27 mouse cellular contexts compared by ENCODE assay signal in genomic region chr4:125665955-125666354, GRCm38 (mm10).
DNase-seq lines count a peak whose midpoint lies in the region; ATAC-seq lines count a peak whose summit lies in the region.
"Had no signal": no experiment of that assay in that cellular context is flagged by ENCODE, and none has a peak within 500 bp of the region (broad histone marks: within the 10 kb centered on the region; RNA-seq: fewer than 3 reads in every experiment).

No protein-coding gene starts in this region.

- no peaks in the 10 kb centered on the region for H3K27me3 ChIP-seq in intestine, embryonic 15.5 days (replicated peaks)
- H3K27me3 ChIP-seq: embryonic facial prominence, embryonic 15.5 days; forebrain, embryonic 15.5 days; limb, embryonic 13.5 days; lung, embryonic 15.5 days had no signal

- no peak overlapping the region for H3K9ac ChIP-seq in intestine, embryonic 15.5 days
- H3K9ac ChIP-seq: embryonic facial prominence, embryonic 15.5 days; forebrain, embryonic 15.5 days; hindbrain, embryonic 13.5 days; limb, embryonic 13.5 days; liver, embryonic 14.5 days; lung, embryonic 15.5 days had no signal

- ATAC-seq in hematopoietic stem cell, adult 5-6 weeks (replicated peaks in 1 of 2; ENCODE audit: insufficient read depth in 1 of 2, low FRiP score in 2 of 2, low TSS enrichment in 1 of 2, low read depth in 1 of 2, poor library complexity in 2 of 2, severe bottlenecking in 2 of 2) = peak; percentile 69 to 80
- no peak for ATAC-seq in megakaryocyte progenitor cell, adult 5-6 weeks (replicated peaks; ENCODE audit: poor library complexity)
- ATAC-seq in intestine, embryonic 15.5 days = no peak
- ATAC-seq: forebrain, embryonic 15.5 days; inflammation-experienced regulatory T-cells, adult 6 months had no signal

- no peaks in the 10 kb centered on the region for H3K9me3 ChIP-seq in intestine, embryonic 15.5 days
- H3K9me3 ChIP-seq: embryonic facial prominence, embryonic 15.5 days; forebrain, embryonic 15.5 days; hindbrain, embryonic 13.5 days; limb, embryonic 13.5 days; lung, embryonic 15.5 days had no signal

- H3K4me3 ChIP-seq in intestine, embryonic 15.5 days (replicated peaks) = no peak overlapping the region
- H3K4me3 ChIP-seq: embryonic facial prominence, embryonic 15.5 days; forebrain, embryonic 15.5 days; hindbrain, embryonic 13.5 days; limb, embryonic 13.5 days; lung, embryonic 15.5 days had no signal

- 72% methylated on average over 5 of the region's 5 CpGs for WGBS in intestine, embryonic 15.5 days

- H3K27ac ChIP-seq in intestine, embryonic 15.5 days = no peak overlapping the region
- H3K27ac ChIP-seq: embryonic facial prominence, embryonic 15.5 days; forebrain, embryonic 15.5 days; hindbrain, embryonic 13.5 days; kidney, postnatal 0 days; limb, embryonic 13.5 days; liver, embryonic 14.5 days; lung, embryonic 15.5 days had no signal

- peak; percentile 35 for DNase-seq in embryo, embryonic 10 days (ENCODE audit: low spot score)
- DNase-seq in embryo, embryonic 9.5 days (ENCODE audit: extremely low spot score) = no peak
- peak; percentile 60 for DNase-seq in embryo, embryonic 10.5 days (ENCODE audit: low spot score)
- peak; percentile 13 for DNase-seq in thymus, postnatal 25 days
- no peak for DNase-seq in left cerebral cortex, adult 11 months (ENCODE audit: low spot score)
- DNase-seq: adrenal gland, postnatal 14 days; cerebellum, adult 8-10 months; cerebellum, postnatal 36 days; gastrocnemius, postnatal 14 days; heart, adult 11 months; kidney, adult 2 months; layer of hippocampus, adult 9-11 months; lung, postnatal 36 days; midbrain, embryonic 14.5 days; right cerebral cortex, postnatal 14 days had no signal

- no peaks in the 10 kb centered on the region for H3K36me3 ChIP-seq in intestine, embryonic 15.5 days
- H3K36me3 ChIP-seq: embryonic facial prominence, embryonic 15.5 days; hindbrain, embryonic 13.5 days; limb, embryonic 13.5 days; lung, embryonic 15.5 days had no signal

- no peaks in the 10 kb centered on the region for H3K4me1 ChIP-seq in intestine, embryonic 15.5 days (replicated peaks)
- H3K4me1 ChIP-seq: embryonic facial prominence, embryonic 15.5 days; limb, embryonic 13.5 days; lung, embryonic 15.5 days had no signal

- H3K4me2 ChIP-seq in intestine, embryonic 15.5 days (replicated peaks) = no peak overlapping the region
- H3K4me2 ChIP-seq: embryonic facial prominence, embryonic 15.5 days; forebrain, embryonic 15.5 days; heart, embryonic 11.5 days; hindbrain, embryonic 13.5 days; limb, embryonic 13.5 days; lung, embryonic 15.5 days had no signal

Comparison
In these comparisons a context has a peak if more than half of its experiments do, and no peak if none do; other contexts are left out.
1. DNase-seq: peak in embryo, embryonic 10 days (single experiment), embryo, embryonic 10.5 days (single experiment) and thymus, postnatal 25 days (single experiment); none in embryo, embryonic 9.5 days (single experiment) and left cerebral cortex, adult 11 months (single experiment).
2. ATAC-seq: peak in hematopoietic stem cell, adult 5-6 weeks (2 of 2); none in megakaryocyte progenitor cell, adult 5-6 weeks (single experiment) and intestine, embryonic 15.5 days (single experiment).